Mouse (Mus musculus) layer of hippocampus, adult 11-12 months (tissue): ENCODE results near the gene 2310022A10Rik.

Experiments used
- DNase-seq: peaks from one replicate; pipeline ENCODE4 v3.0.0; 2022; ENCODE audit warnings: low spot score

2310022A10Rik gene

DNA sequence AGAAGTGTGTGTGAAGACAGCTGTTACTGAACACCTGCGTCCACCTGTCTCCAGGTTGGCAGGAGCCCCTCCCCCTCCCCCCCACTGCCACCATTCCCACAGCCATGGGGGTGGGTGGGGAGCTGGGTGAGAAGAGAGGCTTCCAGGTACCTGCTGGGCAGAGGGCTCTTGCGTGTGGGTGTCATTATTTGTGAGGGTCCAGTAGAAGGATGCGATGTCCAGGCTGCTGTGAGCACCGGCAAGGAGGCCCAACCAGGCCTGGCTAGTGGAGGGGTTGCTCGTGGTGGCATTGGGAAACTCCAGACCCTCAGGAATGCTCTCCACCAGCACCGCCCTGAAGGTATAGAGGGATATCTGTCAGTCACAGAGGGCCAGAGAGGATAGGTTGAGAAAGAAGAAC is 12.1 kb upstream of the 2310022A10Rik start:
- DNase-seq: no peak

DNA sequence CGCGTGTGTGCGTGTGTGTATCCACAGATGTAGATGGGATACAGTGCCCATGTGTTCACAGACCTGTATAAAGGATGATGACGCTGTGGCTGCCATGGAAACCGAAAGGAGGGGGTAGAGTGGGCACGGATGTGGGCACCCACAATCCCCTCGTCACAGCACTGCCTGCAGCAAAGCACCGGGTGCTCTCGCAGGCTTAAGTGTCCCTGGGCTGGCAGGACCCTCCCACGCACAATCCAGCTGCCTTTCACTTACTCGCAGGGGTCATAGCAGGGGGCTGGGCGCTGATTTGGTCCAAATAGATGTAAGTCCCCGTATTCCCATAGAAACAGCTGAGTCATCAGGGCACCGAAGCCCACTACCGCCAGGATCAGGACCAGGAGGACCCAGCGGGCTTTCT is 11.6 kb upstream of the 2310022A10Rik start:
- DNase-seq: peak; percentile 89

- DNase-seq: no peak
These were observed 11.1 kb upstream of the 2310022A10Rik start for GRCm38 (mm10) chr7:27541922-27542321.

DNA sequence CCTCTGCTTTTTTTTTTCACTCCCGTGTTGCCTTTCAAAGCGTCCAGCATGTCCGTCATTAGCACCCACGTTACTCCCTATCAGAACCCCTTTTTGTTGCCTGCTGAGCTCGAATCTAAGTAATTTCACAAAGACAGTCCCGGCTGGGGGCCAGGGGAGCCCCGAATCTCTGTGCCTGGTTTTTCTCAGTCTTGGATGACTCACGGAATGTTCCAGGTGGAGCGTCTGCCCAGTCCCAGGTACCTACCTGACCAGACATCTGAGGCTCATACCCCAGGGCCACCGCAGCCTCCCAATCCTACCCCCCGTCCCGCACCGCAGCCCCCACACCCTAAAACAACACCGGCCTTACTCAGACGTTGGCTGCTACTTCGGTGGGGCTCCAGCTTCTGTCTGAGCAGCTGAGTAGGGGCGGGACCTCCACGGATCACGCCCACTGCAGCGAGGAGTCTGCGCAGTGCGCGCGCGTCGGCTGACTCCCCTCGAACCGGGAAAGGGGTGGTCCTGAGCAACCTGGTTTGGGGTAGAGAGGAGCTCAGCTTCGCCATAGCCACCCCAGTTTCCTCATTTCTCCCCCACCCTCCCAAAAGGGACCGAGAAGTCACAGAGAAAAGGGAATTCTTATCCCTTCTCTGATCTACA is 10.5 kb upstream of the 2310022A10Rik start:
- DNase-seq: peak; percentile 91

DNA sequence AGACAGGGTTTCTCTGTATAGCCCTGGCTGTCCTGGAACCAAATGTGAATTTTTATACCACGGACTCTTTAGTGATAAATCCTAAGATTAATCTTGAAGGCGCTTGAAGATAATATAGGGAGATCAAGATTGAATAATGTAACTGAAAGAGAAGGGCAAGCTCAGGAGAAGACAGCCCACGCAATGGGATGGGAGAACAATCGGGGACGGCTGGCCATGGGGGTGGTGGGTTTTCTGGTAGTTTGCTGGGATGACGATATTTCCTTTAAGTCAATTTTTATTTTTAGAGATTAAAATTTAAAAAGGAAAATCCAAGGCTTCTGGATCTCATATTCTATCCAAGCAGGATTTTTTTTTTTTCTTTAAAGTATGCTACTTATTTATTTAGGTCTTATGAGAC is 10.0 kb upstream of the 2310022A10Rik start:
- DNase-seq: no peak

DNA sequence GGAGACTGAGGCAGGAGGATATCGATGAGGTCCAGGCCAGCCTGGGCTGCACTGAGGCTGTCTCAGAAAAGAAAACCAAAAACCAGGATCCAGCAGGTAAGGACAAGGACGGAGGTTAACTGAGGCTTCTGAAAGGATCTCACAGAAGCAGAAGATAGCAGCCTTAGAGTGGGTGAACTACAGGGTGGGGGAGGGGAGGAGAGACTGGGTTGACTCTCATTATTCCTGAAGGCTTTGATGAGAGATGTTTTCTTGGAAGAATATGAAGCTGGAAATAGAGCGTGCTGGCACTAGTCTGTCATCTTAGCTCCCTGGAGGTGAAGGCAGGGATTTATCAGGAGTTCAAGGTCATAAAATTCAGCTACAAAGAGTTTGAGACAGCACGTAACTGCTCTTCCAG is 9.2 kb upstream of the 2310022A10Rik start:
- no peak for DNase-seq

- DNase-seq: no peak
These were observed 8.2 kb upstream of the 2310022A10Rik start for GRCm38 (mm10) chr7:27544675-27545370.

DNA sequence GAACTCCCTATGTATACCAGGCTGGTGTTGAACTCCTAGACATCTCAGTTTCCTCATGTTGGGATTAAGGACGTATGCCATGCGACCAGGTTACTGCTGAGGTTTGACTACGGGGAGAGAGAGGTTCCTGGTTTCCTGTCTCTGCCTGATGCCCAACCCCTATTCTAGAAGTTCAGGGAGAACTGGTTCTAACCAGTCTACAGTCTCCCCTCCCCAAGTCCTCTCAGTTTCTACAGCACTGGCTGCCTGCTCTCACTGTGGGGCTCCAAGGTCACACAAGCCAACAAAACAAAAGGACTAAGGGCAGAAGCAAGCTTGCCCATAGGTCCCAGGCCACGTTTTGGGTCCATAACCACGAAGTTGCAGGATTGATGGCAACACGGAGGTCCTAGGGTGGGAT is 3.4 kb upstream of the 2310022A10Rik start:
- DNase-seq: no peak

GRCm38 (mm10) chr7:27552070-27552469 is 963 bp upstream of the 2310022A10Rik start:
- DNase-seq: no peak

- no peak for DNase-seq
These were observed 7.4 kb downstream of the 2310022A10Rik start for GRCm38 (mm10) chr7:27560291-27560887.

GRCm38 (mm10) chr7:27560978-27561377 is 7.9 kb downstream of the 2310022A10Rik start:
- no peak for DNase-seq

DNA sequence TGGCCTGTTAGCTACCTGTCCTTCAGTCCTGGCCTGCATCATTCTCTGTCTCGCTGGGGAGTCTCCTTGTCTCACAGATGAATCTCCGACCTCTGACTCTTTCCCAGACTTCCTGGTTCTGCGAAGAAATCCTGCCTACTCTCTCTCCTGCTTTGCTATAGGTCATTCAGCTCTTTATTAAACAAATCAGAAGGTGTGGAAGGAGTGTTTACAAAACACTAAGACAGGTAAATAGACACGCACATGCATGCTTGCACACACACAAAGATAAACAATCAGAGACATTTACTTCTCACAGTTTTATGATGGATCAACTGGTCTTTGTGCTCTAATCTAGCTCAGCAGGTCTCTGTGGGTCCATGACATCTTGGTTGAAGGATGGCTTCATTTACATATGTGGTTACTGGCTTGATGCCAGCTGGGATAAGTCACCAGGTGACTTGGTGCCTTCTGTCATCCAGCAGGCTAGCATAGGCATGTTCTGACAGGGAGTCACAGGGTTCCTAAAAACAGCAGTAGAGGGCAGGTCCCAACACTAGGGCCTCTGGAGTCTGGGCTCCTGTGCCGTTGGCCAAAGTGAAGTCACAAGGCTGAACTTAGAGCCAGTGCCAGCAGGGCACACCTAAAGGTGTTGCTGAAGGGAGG is 16.7 kb downstream of the 2310022A10Rik start:
- no peak for DNase-seq

DNA sequence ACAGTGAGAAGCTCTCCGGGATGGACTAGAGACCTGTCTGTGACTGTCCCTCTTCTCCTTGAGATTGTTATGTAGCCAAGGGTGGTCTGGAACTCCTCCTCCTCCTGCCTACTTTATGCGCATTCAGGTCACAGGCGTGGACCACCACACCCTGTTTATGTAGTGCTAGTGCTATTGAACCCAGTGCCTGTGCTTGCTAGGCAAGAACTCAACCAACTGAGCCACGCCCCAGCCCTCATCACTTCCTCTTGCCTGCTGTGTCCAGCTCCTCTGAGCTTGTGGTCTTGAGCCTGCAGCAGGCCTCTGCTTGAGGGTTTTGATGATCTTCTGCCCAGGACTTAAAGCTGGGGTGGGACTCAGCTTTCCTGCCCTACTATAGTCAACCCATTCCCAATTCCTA is 19.1 kb downstream of the 2310022A10Rik start:
- no peak for DNase-seq

DNA sequence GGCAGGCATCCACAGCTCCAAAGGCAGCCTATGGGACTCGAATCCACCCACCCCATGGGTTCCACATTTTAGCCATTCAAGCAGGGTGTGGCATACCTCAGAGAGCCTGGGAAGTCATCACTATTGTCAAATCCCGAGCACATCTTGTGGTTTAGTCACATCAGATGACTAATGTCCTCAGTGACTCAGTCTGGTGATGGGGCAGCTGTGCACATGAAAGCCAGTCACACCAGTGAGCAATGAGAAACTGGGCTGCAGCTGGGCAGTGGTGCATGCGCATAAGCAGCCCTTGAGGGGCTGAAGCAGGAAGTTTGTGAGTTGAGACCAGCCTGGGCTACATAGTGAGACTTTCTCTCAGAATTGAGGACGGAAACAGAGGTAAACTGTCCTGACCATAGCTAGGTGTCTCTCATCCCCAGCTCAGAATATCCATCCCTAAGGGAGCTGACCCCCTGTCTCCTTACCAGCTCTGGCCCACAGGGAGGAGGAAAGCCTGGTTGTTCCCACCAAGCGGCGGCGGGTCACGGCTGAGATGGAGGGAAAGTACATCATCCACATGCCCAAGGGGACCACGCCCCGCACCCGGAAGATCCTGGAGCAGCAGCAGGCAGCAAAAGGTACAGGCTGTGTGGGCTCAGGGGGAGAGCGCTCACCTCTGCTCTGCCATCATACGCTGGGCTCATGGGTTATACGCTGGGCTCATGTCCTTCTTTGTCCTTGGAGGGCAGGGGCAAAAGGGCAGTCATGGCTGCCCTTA is 21.3 kb downstream of the 2310022A10Rik start:
- DNase-seq: no peak

DNA sequence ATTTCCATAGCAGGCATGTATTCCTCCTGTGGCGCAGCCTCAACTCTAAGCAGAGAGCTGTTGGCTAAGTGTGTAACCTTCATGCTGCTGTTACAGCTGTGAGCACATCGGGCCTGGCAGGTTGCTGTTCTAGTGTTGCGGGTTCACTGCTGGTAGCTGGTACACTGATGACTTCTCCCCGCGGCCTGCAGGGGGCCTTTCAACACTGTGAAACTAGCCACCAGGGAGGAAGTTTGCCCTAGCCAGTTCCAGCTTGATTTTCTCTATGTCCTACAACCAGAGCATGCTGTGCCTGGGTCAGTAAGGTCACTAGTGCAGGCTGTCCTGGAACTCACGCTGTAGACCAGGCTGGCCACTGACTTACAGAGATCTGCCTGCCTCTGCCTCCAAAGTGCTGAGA is 23.9 kb downstream of the 2310022A10Rik start:
- DNase-seq: peak; percentile 50

GRCm38 (mm10) chr7:27577589-27577988 is 24.6 kb downstream of the 2310022A10Rik start:
- no peak for DNase-seq

DNA sequence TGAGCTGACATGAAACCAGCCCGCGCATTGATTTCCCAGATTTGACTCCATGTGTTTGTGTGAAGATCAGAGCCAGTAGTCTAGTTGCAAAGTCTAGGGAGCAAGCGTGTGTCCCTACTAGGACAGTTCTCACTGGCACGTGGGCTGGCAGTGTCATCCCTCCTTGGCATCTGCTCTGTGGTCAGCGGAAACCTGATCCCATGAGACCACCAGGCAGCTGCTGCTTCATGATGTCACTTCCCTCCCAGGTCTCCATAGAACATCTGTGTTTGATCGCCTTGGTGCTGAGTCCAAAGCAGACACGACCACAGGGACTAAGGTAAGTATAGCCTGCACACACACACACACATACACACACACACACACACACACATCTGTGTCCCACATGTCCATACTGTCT is 25.4 kb downstream of the 2310022A10Rik start:
- DNase-seq: no peak

DNA sequence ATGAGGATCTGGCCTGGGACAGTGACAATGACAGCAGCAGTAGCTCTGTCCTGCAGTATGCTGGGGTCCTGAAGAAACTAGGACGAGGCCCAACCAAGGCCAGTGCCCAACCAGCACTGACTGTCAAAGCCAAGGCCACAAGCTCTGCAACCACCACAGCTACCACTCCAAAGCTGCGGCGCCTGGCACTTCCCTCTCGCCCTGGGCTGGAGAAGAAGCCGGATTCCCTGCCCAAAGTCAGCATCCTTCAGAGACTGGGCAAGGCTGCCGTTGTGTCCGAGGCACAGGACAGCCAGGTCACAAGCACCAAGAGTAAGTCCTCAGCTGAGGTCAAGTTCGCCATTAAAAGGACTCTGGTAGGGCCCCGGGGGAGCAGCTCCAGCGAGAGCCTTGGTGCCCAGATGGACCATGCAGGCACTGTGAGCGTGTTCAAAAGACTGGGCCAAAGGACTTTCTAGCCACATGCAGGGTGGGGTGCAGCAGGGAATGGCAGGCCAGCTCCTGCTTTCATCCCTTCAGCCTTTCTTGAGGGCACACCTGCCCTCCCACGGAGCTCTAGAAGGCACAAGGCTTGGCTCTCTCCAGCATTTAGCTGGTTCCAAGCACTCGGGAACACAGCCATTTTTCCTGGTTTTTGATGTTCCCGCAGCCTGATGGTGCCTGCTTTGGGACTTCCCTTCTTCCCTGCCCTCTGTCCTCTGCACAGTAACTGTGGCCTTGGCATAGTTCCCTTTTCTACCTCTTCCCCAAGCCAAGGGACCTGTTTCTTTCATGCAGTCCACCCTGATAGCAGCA is 27.5 kb downstream of the 2310022A10Rik start:
- DNase-seq: no peak

DNA sequence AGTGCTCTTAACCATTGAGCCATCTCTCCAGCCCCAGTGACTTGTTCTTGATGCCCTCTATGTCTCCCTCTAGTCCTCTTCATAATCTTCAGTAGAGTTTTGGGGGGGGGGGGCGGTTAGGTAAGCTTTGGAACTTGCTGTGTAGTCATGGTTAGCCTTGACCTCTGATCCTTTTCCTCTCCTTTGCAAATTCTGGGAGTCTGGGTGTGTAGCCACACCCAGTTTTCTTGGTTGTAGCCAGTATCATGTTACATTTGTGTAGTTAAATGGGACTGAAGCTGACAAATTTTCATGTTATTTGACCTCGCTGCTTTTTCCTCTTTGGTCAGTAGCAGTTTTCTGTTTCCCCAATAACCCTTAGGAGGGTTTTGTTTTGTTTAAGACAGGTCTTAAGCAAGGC is 33.8 kb downstream of the 2310022A10Rik start:
- DNase-seq: no peak

DNA sequence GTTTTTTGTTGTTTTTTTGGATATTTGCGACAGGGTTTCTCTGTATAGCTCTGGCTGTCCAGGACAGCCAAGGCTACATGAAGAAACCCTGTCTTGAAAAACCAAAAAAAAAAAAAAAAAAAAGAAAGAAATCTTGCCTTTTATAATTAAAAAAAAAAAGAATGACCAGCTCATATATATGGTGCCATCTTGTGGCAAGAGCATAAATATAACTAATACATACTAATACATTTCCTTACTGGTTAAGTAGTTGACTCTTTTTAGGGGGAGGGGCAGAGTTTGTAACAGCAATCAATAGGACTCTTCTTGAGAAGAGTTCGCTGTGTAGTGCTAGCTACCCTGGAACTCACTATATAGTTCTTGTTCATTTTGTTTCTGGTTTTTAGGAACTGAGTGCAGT is 34.7 kb downstream of the 2310022A10Rik start:
- DNase-seq: no peak

DNA sequence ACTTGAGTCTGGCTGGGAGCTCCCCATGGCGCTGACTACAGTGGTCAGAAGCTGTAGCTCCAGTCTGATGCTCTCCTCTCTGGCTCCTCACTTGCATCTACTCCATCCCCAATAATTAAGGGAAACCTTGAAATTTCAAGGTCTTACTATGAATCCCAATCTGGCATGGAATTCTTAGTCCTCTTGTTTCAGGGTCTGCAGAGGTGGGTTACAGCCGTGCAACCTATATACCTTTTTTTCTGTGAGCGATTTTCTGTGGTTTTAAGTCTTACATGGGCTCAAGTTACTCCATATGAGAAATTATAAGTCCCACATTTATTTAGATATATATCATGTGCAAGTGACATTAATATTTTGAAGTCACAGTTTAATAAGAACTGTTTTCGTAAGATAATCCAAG is 37.1 kb downstream of the 2310022A10Rik start:
- DNase-seq: no peak
